Mouse (Mus musculus): Measurements from ENCODE around the gene Phex.

GRCm38 (mm10) chrX:157329821-157330220 is 85.3 kb downstream of the Phex start:
- TF ChIP-seq CTCF (IDR thresholded peaks at IDR 0.05; ENCODE audit: low read depth) (no peak), EP300 (IDR thresholded peaks at IDR 0.05; ENCODE audit: low read depth) (no peak)

Data from liver, postnatal 0 days (tissue).